8 mouse cellular contexts compared by ENCODE assay signal in the genomic region with DNA sequence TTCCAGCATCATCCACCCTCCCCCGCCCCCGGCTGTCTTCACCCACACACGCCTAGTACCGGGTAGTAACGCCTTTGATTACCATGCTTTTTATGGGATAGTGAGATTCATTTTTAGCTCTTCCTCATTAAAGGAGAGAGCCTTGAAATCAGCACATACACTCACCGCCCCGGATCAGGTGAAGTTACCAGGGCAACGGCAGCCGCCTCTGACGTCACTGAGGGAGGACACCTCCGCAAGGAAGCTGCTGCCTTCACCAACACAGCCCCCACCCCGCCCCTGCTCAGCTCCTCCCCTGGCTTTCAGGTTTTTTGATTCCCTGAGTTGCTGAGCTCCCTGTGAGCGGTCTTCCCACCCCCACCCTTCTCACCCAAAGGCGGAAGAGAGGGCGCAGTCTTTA.
DNase-seq lines count a peak whose midpoint lies in the region; ATAC-seq lines count a peak whose summit lies in the region.
"Had no signal": no experiment of that assay in that cellular context is flagged by ENCODE, and none has a peak within 500 bp of the region (broad histone marks: within the 10 kb centered on the region; RNA-seq: fewer than 3 reads in every experiment).

No protein-coding gene starts in this region.

- intact Hi-C loops in left cerebral cortex, postnatal 10 days (cut with DNase I), result no loop called here

- H3K9ac ChIP-seq in hindbrain, embryonic 12.5 days, result no peak overlapping the region
- peak overlapping the region; percentile 45; the same call in 1 of the 2 replicates for H3K9ac ChIP-seq in midbrain, embryonic 16.5 days (ENCODE audit: low read depth, low read length)

- WGBS in hindbrain, embryonic 12.5 days, result 12% methylated on average over 15 of the region's 15 CpGs
- 12% methylated on average over 15 of the region's 15 CpGs for whole genome bisulfite sequencing in midbrain, embryonic 16.5 days

- no peaks in the 10 kb centered on the region for H3K27me3 ChIP-seq in hindbrain, embryonic 12.5 days
- no peaks in the 10 kb centered on the region for H3K27me3 ChIP-seq in midbrain, embryonic 16.5 days (ENCODE audit: control insufficient read depth, insufficient read depth, low read depth, low read length)

- H3K4me3 ChIP-seq in hindbrain, embryonic 12.5 days, result peak overlapping the region; percentile 20
- peak overlapping the region; percentile 28 for H3K4me3 ChIP-seq in midbrain, embryonic 16.5 days (ENCODE audit: low read depth, low read length)
- H3K4me3 ChIP-seq: erythroblast, embryonic 14.5 days had no signal

- peak; percentile 71 for ATAC-seq in hindbrain, embryonic 12.5 days (ENCODE audit: low FRiP score)
- ATAC-seq in midbrain, embryonic 16.5 days, result peak; percentile 95

- no peaks in the 10 kb centered on the region for H3K9me3 ChIP-seq in hindbrain, embryonic 12.5 days (replicated peaks)
- H3K9me3 ChIP-seq in midbrain, embryonic 16.5 days (replicated peaks; ENCODE audit: control insufficient read depth, low read length, poor library complexity, severe bottlenecking), result no peaks in the 10 kb centered on the region

- H3K4me2 ChIP-seq in hindbrain, embryonic 12.5 days (replicated peaks), result peak overlapping the region; percentile 47
- H3K4me2 ChIP-seq in midbrain, embryonic 16.5 days (ENCODE audit: low read length), result peak overlapping the region; percentile 54

- no peak overlapping the region for H3K27ac ChIP-seq in hindbrain, embryonic 12.5 days
- peak overlapping the region; percentile 75 for H3K27ac ChIP-seq in midbrain, embryonic 16.5 days (ENCODE audit: low read length)

- DNase-seq in CD4-positive, CD25-positive, alpha-beta regulatory T cell, adult 2 months (ENCODE audit: low read depth, low spot score), result peak; percentile 93
- DNase-seq in ES-CJ7 (ENCODE audit: low read depth, low spot score), result peak; percentile 71
- DNase-seq in embryo, embryonic 11 days, result peak; percentile 64
- DNase-seq in left cerebral cortex, postnatal 10 days (ENCODE audit: extremely low spot score in 1 of 2, low spot score in 2 of 2), result peak; percentile 83 to 86
- peak; percentile 47 for DNase-seq in testis, postnatal 10 days (ENCODE audit: low spot score)

- no peaks in the 10 kb centered on the region for H3K36me3 ChIP-seq in hindbrain, embryonic 12.5 days
- no peaks in the 10 kb centered on the region for H3K36me3 ChIP-seq in midbrain, embryonic 16.5 days (ENCODE audit: control insufficient read depth, insufficient read depth, low read length)

- H3K4me1 ChIP-seq in hindbrain, embryonic 12.5 days, result peaks cover 22% of the 10 kb centered on the region
- peaks cover 9% of the 10 kb centered on the region for H3K4me1 ChIP-seq in midbrain, embryonic 16.5 days (ENCODE audit: control insufficient read depth, insufficient read depth, low read length)
